Mouse (Mus musculus) lung, postnatal 0 days (tissue): ENCODE measurements around the gene 1700020A23Rik.

Experiments used
- CTCF ChIP-seq: IDR thresholded peaks from 2 replicates; pipeline ENCODE4 v1.5.1; 2016; ENCODE audit warnings: antibody characterized with exemption, mild to moderate bottlenecking
- EP300 ChIP-seq: IDR thresholded peaks from 2 replicates; pipeline ENCODE4 v1.6.1; 2016; ENCODE audit warnings: antibody characterized with exemption, mild to moderate bottlenecking, control low read depth

- TF ChIP-seq CTCF (no peak), EP300 (no peak)
Measured at GRCm38 (mm10) chr2:130454748-130455370, 49.8 kb downstream of the 1700020A23Rik start.
